Mouse (Mus musculus) myocyte (in vitro differentiated cells): ENCODE data around the gene Tnfrsf8. TPM values are rescaled to one million over a fixed set of nuclear protein-coding genes. Genes with fewer than 3 reads are reported as not detected.

ENCODE experiments used
- H3K27me3 ChIP-seq: one replicate; pipeline ENCODE4 v1.6.1; 2011; ENCODE audit not compliant: control insufficient read depth, insufficient read depth, insufficient read length
- H3K36me3 ChIP-seq: one replicate; pipeline ENCODE4 v1.6.1; 2011; ENCODE audit not compliant: control insufficient read depth, insufficient read depth
- H3K4me2 ChIP-seq: one replicate; pipeline ENCODE4 v1.6.1; 2011; ENCODE audit warnings: low read depth, control low read depth
- H3K4me3 ChIP-seq: one replicate; pipeline ENCODE4 v1.5.1; 2011; ENCODE audit warnings: mild to moderate bottlenecking, control low read depth, moderate library complexity
- H3K79me2 ChIP-seq: one replicate; pipeline ENCODE4 v1.6.1; 2011; ENCODE audit not compliant: control insufficient read depth, insufficient read depth
- H3ac ChIP-seq: one replicate; pipeline ENCODE4 v1.6.1; 2011; ENCODE audit not compliant: control insufficient read depth, insufficient read length
- CEBPB ChIP-seq: IDR thresholded peaks from 2 replicates; pipeline ENCODE4 v1.6.1; 2011; ENCODE audit warnings: mild to moderate bottlenecking, moderate library complexity; ENCODE audit not compliant: poor library complexity, insufficient read depth, severe bottlenecking
- E2F4 ChIP-seq: IDR thresholded peaks from one replicate; pipeline ENCODE4 v1.6.1; 2011; ENCODE audit warnings: mild to moderate bottlenecking, control low read depth, moderate library complexity; ENCODE audit not compliant: insufficient read depth
- MAX ChIP-seq: IDR thresholded peaks from one replicate; pipeline ENCODE4 v1.6.1; 2011; ENCODE audit warnings: low read depth, mild to moderate bottlenecking, control low read depth
- MYOD1 ChIP-seq, 3 experiments: IDR thresholded peaks; one replicate each; pipeline ENCODE4 v1.6.1; 2011; ENCODE audit warnings: control low read depth in 2 of 3, low read depth in 2 of 3, mild to moderate bottlenecking in 2 of 3, moderate library complexity in 1 of 3; ENCODE audit not compliant: insufficient read length in 2 of 3, control insufficient read depth in 1 of 3
- MYOG ChIP-seq, 3 experiments: IDR thresholded peaks; one replicate each; pipeline ENCODE4 v1.6.1; 2011; ENCODE audit warnings: control low read depth in 2 of 3, low read depth in 2 of 3, mild to moderate bottlenecking in 2 of 3; ENCODE audit not compliant: insufficient read length in 2 of 3, control insufficient read depth in 1 of 3, insufficient read depth in 1 of 3
- POLR2A ChIP-seq: IDR thresholded peaks from one replicate; pipeline ENCODE4 v1.6.1; 2011; ENCODE audit warnings: low read depth, mild to moderate bottlenecking, control low read depth, moderate library complexity; ENCODE audit not compliant: insufficient read length
- POLR2AphosphoS2 ChIP-seq: IDR thresholded peaks from one replicate; pipeline ENCODE4 v1.6.1; 2011; ENCODE audit warnings: low read depth, control low read depth; ENCODE audit not compliant: insufficient read length
- REST ChIP-seq: IDR thresholded peaks from one replicate; pipeline ENCODE4 v1.6.1; 2011; ENCODE audit warnings: mild to moderate bottlenecking, control low read depth, moderate library complexity; ENCODE audit not compliant: insufficient read depth, insufficient read length
- SRF ChIP-seq: IDR thresholded peaks from one replicate; pipeline ENCODE4 v1.6.1; 2011; ENCODE audit warnings: low read depth; ENCODE audit not compliant: control insufficient read depth, insufficient read length
- TCF12 ChIP-seq: IDR thresholded peaks from one replicate; pipeline ENCODE4 v1.6.1; 2011; ENCODE audit warnings: mild to moderate bottlenecking, control low read depth; ENCODE audit not compliant: poor library complexity, insufficient read depth, severe bottlenecking
- TCF3 ChIP-seq: IDR thresholded peaks from one replicate; pipeline ENCODE4 v1.6.1; 2011; ENCODE audit warnings: low read depth, control low read depth; ENCODE audit not compliant: insufficient read length
- USF1 ChIP-seq: IDR thresholded peaks from one replicate; pipeline ENCODE4 v1.6.1; 2011; ENCODE audit warnings: low read depth, mild to moderate bottlenecking, control low read depth, moderate library complexity
- polyA plus RNA-seq: library from polyadenylated mRNA; unstranded; fragments of >200 nt; fragmentation: generic; extraction: Trizol; gene quantifications from one replicate; pipeline ENCODE4 v1.2.1, GENCODE M21; 2012; ENCODE audit warnings: missing spikeins

Gene Tnfrsf8
- polyA plus RNA-seq, 1 experiment, result 0.02 TPM

- H3K79me2 ChIP-seq, result no peaks in the 10 kb centered on the region
- no peak overlapping the region for H3K4me3 ChIP-seq
- peaks cover 14% of the 10 kb centered on the region for H3K27me3 ChIP-seq
- no peak for TF ChIP-seq POLR2A
- no peak for TF ChIP-seq CEBPB
- no peak for TF ChIP-seq TCF3
- no peak for TF ChIP-seq E2F4
- TF ChIP-seq MYOD1 (IDR thresholded peaks at IDR 0.05; ENCODE audit: control insufficient read depth in 1 of 3, insufficient read length in 2 of 3, low read depth in 2 of 3), result no peak
- TF ChIP-seq REST, result no peak
- TF ChIP-seq MYOG (IDR thresholded peaks at IDR 0.05; ENCODE audit: control insufficient read depth in 1 of 3, insufficient read depth in 1 of 3, insufficient read length in 2 of 3, low read depth in 2 of 3), result no peak
- TF ChIP-seq POLR2AphosphoS2, result no peak
- no peak for TF ChIP-seq USF1
- TF ChIP-seq SRF, result no peak
- no peak for TF ChIP-seq MAX
- no peak for TF ChIP-seq TCF12
- no peak overlapping the region for H3ac ChIP-seq
- no peaks in the 10 kb centered on the region for H3K36me3 ChIP-seq
- H3K4me2 ChIP-seq, result no peak overlapping the region
Measured at GRCm38 (mm10) chr4:145295589-145296300, 19.2 kb downstream of the Tnfrsf8 start.

- no peak for TF ChIP-seq REST
- no peak for TF ChIP-seq MYOG (IDR thresholded peaks at IDR 0.05; ENCODE audit: control insufficient read depth in 1 of 3, insufficient read depth in 1 of 3, insufficient read length in 2 of 3, low read depth in 2 of 3)
- no peak for TF ChIP-seq MYOD1 (IDR thresholded peaks at IDR 0.05; ENCODE audit: control insufficient read depth in 1 of 3, insufficient read length in 2 of 3, low read depth in 2 of 3)
- no peak for TF ChIP-seq TCF12
- no peak for TF ChIP-seq TCF3
- no peak for TF ChIP-seq POLR2A
- no peak for TF ChIP-seq CEBPB
- no peak for TF ChIP-seq E2F4
- TF ChIP-seq SRF, result no peak
- TF ChIP-seq POLR2AphosphoS2, result no peak
- TF ChIP-seq MAX, result no peak
- no peak for TF ChIP-seq USF1
- Histone ChIP-seq H3K4me2 (no peak overlapping the region), H3K4me3 (no peak overlapping the region), H3K79me2 (no peaks in the 10 kb centered on the region), H3ac (no peak overlapping the region), H3K27me3 (peaks cover 14% of the 10 kb centered on the region), H3K36me3 (no peaks in the 10 kb centered on the region)
Measured at GRCm38 (mm10) chr4:145294588-145294987, 20.4 kb downstream of the Tnfrsf8 start.

- Histone ChIP-seq H3K4me2 (no peak overlapping the region), H3K27me3 (no peaks in the 10 kb centered on the region), H3ac (no peak overlapping the region), H3K36me3 (no peaks in the 10 kb centered on the region), H3K4me3 (no peak overlapping the region), H3K79me2 (no peaks in the 10 kb centered on the region)
- TF ChIP-seq CEBPB, result peak; percentile 93
- TF ChIP-seq TCF12, result no peak
Measured at GRCm38 (mm10) chr4:145286369-145287120, 28.4 kb downstream of the Tnfrsf8 start.

- no peaks in the 10 kb centered on the region for H3K27me3 ChIP-seq
- TF ChIP-seq REST (no peak), USF1 (no peak), POLR2A (no peak), TCF3 (no peak), MYOD1 (IDR thresholded peaks at IDR 0.05; ENCODE audit: control insufficient read depth in 1 of 3, insufficient read length in 2 of 3, low read depth in 2 of 3) (no peak), E2F4 (no peak), MAX (no peak), TCF12 (no peak), CEBPB (no peak), MYOG (IDR thresholded peaks at IDR 0.05; ENCODE audit: control insufficient read depth in 1 of 3, insufficient read depth in 1 of 3, insufficient read length in 2 of 3, low read depth in 2 of 3) (no peak), POLR2AphosphoS2 (no peak), SRF (no peak)
- no peak overlapping the region for H3K4me3 ChIP-seq
- H3K36me3 ChIP-seq, result no peaks in the 10 kb centered on the region
- no peak overlapping the region for H3K4me2 ChIP-seq
- no peak overlapping the region for H3ac ChIP-seq
- H3K79me2 ChIP-seq, result no peaks in the 10 kb centered on the region
Measured at GRCm38 (mm10) chr4:145284675-145285074, 30.3 kb downstream of the Tnfrsf8 start.
